Mouse (Mus musculus): ENCODE measurements around the gene Gpn1. TPM values are rescaled to one million over a fixed set of nuclear protein-coding genes. Genes with fewer than 3 reads are reported as not detected.
"Not testable (repeated sequence)": the region's sequence is repeated elsewhere in the genome, so short reads cannot be mapped to it uniquely, and the experiment has no call there.

Gpn1 gene
- polyA plus RNA-seq, 1 experiment, result 20.0 TPM

- H3ac ChIP-seq (ENCODE audit: control insufficient read depth, insufficient read length, low read depth), result peak within 1 kb of the TSS; percentile 91
- TF ChIP-seq CTCF (IDR thresholded peaks at IDR 0.05; ENCODE audit: control insufficient read depth, insufficient read depth, insufficient read length) (no peak), FOSL1 (IDR thresholded peaks at IDR 0.05; ENCODE audit: insufficient read depth, low read length, poor library complexity, severe bottlenecking) (no peak), MYOD1 (IDR thresholded peaks at IDR 0.05; ENCODE audit: control insufficient read depth, insufficient read length, low read depth) (no peak), CEBPB (IDR thresholded peaks at IDR 0.05; ENCODE audit: low read depth) (no peak), MAX (IDR thresholded peaks at IDR 0.05) (no peak), MYOG (IDR thresholded peaks at IDR 0.05; ENCODE audit: control insufficient read depth, extremely low read depth, insufficient read length) (no peak), USF1 (IDR thresholded peaks at IDR 0.05; ENCODE audit: low read depth) (no peak)
- peaks cover 18% of the 10 kb centered on the region for H3K79me3 ChIP-seq (ENCODE audit: low read depth)
Measured at GRCm38 (mm10) chr5:31526354-31527116, 32.0 kb downstream of the Gpn1 start, which contains the start of gene Slc4a1ap. Gene Slc4a1ap, plus strand, starts transcription at chr5:31526995.

GRCm38 (mm10) chr5:31527117-31527680 lies 32.7 kb downstream of the Gpn1 start:
- Histone ChIP-seq H3K4me3 (ENCODE audit: insufficient read depth, poor library complexity, severe bottlenecking) (peak overlapping the region; percentile 93), H3ac (ENCODE audit: control insufficient read depth, insufficient read length, low read depth) (peak overlapping the region; percentile 91), H3K79me2 (ENCODE audit: control insufficient read depth, insufficient read depth) (peaks cover 43% of the 10 kb centered on the region), H3K27me3 (ENCODE audit: control insufficient read depth, insufficient read depth, insufficient read length) (no peaks in the 10 kb centered on the region), H3K79me3 (ENCODE audit: low read depth) (peaks cover 18% of the 10 kb centered on the region), H3K36me3 (ENCODE audit: control insufficient read depth, insufficient read depth) (peaks cover 22% of the 10 kb centered on the region)
- TF ChIP-seq MYOG (IDR thresholded peaks at IDR 0.05; ENCODE audit: control insufficient read depth, extremely low read depth, insufficient read length), result no peak
- TF ChIP-seq CTCF (IDR thresholded peaks at IDR 0.05; ENCODE audit: control insufficient read depth, insufficient read depth, insufficient read length), result no peak
- TF ChIP-seq USF1 (IDR thresholded peaks at IDR 0.05; ENCODE audit: low read depth), result no peak
- TF ChIP-seq CEBPB (IDR thresholded peaks at IDR 0.05; ENCODE audit: low read depth), result no peak

More at GRCm38 (mm10) chr5:31526354-31527116, 32.0 kb downstream of the Gpn1 start, which contains the start of gene Slc4a1ap:
- peaks cover 15% of the 10 kb centered on the region for H3K36me3 ChIP-seq (ENCODE audit: control insufficient read depth, insufficient read depth)
- H3K79me2 ChIP-seq (ENCODE audit: control insufficient read depth, insufficient read depth), result peaks cover 43% of the 10 kb centered on the region
- no peaks in the 10 kb centered on the region for H3K27me3 ChIP-seq (ENCODE audit: control insufficient read depth, insufficient read depth, insufficient read length)
- peak within 1 kb of the TSS; percentile 93 for H3K4me3 ChIP-seq (ENCODE audit: insufficient read depth, poor library complexity, severe bottlenecking)

- Histone ChIP-seq H3ac (ENCODE audit: control insufficient read depth, insufficient read length, low read depth) (peak within 1 kb of the TSS; percentile 91), H3K79me2 (ENCODE audit: control insufficient read depth, insufficient read depth) (peaks cover 43% of the 10 kb centered on the region), H3K4me3 (ENCODE audit: insufficient read depth, poor library complexity, severe bottlenecking) (peak within 1 kb of the TSS; percentile 93), H3K36me3 (ENCODE audit: control insufficient read depth, insufficient read depth) (peaks cover 27% of the 10 kb centered on the region), H3K79me3 (ENCODE audit: low read depth) (peaks cover 18% of the 10 kb centered on the region)
- H3K27me3 ChIP-seq (ENCODE audit: control insufficient read depth, insufficient read depth, insufficient read length), result not testable (repeated sequence)
Measured at GRCm38 (mm10) chr5:31527707-31528106, 33.2 kb downstream of the Gpn1 start, which contains the start of gene Supt7l. Gene Supt7l, minus strand, starts transcription at chr5:31527807.

GRCm38 (mm10) chr5:31528560-31528959 lies 34.0 kb downstream of the Gpn1 start:
- no peak overlapping the region for H3K4me3 ChIP-seq (ENCODE audit: insufficient read depth, poor library complexity, severe bottlenecking)
- H3K79me2 ChIP-seq (ENCODE audit: control insufficient read depth, insufficient read depth), result peaks cover 43% of the 10 kb centered on the region
- peaks cover 18% of the 10 kb centered on the region for H3K79me3 ChIP-seq (ENCODE audit: low read depth)
- peak; percentile 83 for TF ChIP-seq USF1 (IDR thresholded peaks at IDR 0.05; ENCODE audit: low read depth)
- no peak for TF ChIP-seq MYOD1 (IDR thresholded peaks at IDR 0.05; ENCODE audit: control insufficient read depth, insufficient read length, low read depth)
- TF ChIP-seq FOSL1 (IDR thresholded peaks at IDR 0.05; ENCODE audit: insufficient read depth, low read length, poor library complexity, severe bottlenecking), result no peak
- TF ChIP-seq CEBPB (IDR thresholded peaks at IDR 0.05; ENCODE audit: low read depth), result no peak
- no peak for TF ChIP-seq MAX (IDR thresholded peaks at IDR 0.05)
- H3K36me3 ChIP-seq (ENCODE audit: control insufficient read depth, insufficient read depth), result peaks cover 35% of the 10 kb centered on the region
- no peak overlapping the region for H3ac ChIP-seq (ENCODE audit: control insufficient read depth, insufficient read length, low read depth)
- H3K27me3 ChIP-seq (ENCODE audit: control insufficient read depth, insufficient read depth, insufficient read length), result no peaks in the 10 kb centered on the region

- Histone ChIP-seq H3K4me3 (ENCODE audit: insufficient read depth, poor library complexity, severe bottlenecking) (no peak overlapping the region), H3K79me3 (ENCODE audit: low read depth) (no peaks in the 10 kb centered on the region), H3ac (ENCODE audit: control insufficient read depth, insufficient read length, low read depth) (no peak overlapping the region), H3K27me3 (ENCODE audit: control insufficient read depth, insufficient read depth, insufficient read length) (no peaks in the 10 kb centered on the region), H3K79me2 (ENCODE audit: control insufficient read depth, insufficient read depth) (no peaks in the 10 kb centered on the region), H3K36me3 (ENCODE audit: control insufficient read depth, insufficient read depth) (peaks cover 75% of the 10 kb centered on the region)
- TF ChIP-seq CTCF (IDR thresholded peaks at IDR 0.05; ENCODE audit: control insufficient read depth, insufficient read depth, insufficient read length) (no peak), USF1 (IDR thresholded peaks at IDR 0.05; ENCODE audit: low read depth) (no peak), MYOG (IDR thresholded peaks at IDR 0.05; ENCODE audit: control insufficient read depth, extremely low read depth, insufficient read length) (no peak), FOSL1 (IDR thresholded peaks at IDR 0.05; ENCODE audit: insufficient read depth, low read length, poor library complexity, severe bottlenecking) (no peak), MYOD1 (IDR thresholded peaks at IDR 0.05; ENCODE audit: control insufficient read depth, insufficient read length, low read depth) (no peak), CEBPB (IDR thresholded peaks at IDR 0.05; ENCODE audit: low read depth) (no peak), MAX (IDR thresholded peaks at IDR 0.05) (no peak)
Measured at GRCm38 (mm10) chr5:31535228-31535627, 40.7 kb downstream of the Gpn1 start.

GRCm38 (mm10) chr5:31559401-31559800 lies 64.9 kb downstream of the Gpn1 start:
- H3K36me3 ChIP-seq (ENCODE audit: control insufficient read depth, insufficient read depth), result peaks cover 48% of the 10 kb centered on the region
- no peak for TF ChIP-seq CTCF (IDR thresholded peaks at IDR 0.05; ENCODE audit: control insufficient read depth, insufficient read depth, insufficient read length)
- no peak for TF ChIP-seq USF1 (IDR thresholded peaks at IDR 0.05; ENCODE audit: low read depth)
- no peak for TF ChIP-seq CEBPB (IDR thresholded peaks at IDR 0.05; ENCODE audit: low read depth)
- TF ChIP-seq FOSL1 (IDR thresholded peaks at IDR 0.05; ENCODE audit: insufficient read depth, low read length, poor library complexity, severe bottlenecking), result no peak
- TF ChIP-seq MAX (IDR thresholded peaks at IDR 0.05), result no peak
- no peak for TF ChIP-seq MYOG (IDR thresholded peaks at IDR 0.05; ENCODE audit: control insufficient read depth, extremely low read depth, insufficient read length)
- no peak for TF ChIP-seq MYOD1 (IDR thresholded peaks at IDR 0.05; ENCODE audit: control insufficient read depth, insufficient read length, low read depth)
- H3K79me3 ChIP-seq (ENCODE audit: low read depth), result no peaks in the 10 kb centered on the region
- no peak overlapping the region for H3K4me3 ChIP-seq (ENCODE audit: insufficient read depth, poor library complexity, severe bottlenecking)
- no peaks in the 10 kb centered on the region for H3K27me3 ChIP-seq (ENCODE audit: control insufficient read depth, insufficient read depth, insufficient read length)
- H3K79me2 ChIP-seq (ENCODE audit: control insufficient read depth, insufficient read depth), result no peaks in the 10 kb centered on the region
- no peak overlapping the region for H3ac ChIP-seq (ENCODE audit: control insufficient read depth, insufficient read length, low read depth)
